Mouse (Mus musculus) liver, embryonic 15.5 days (tissue): ENCODE measurements around the gene Ctsa. TPM values are rescaled to one million over a fixed set of nuclear protein-coding genes. Genes with fewer than 3 reads are reported as not detected.

Experiments used
- ATAC-seq: fragments of 200-750 bp; cut with Nextera tagmentation; 2 replicates; pipeline ENCODE4 v1.8.0; 2017; ENCODE audit warnings: moderate number of reproducible peaks, mild to moderate bottlenecking, moderate library complexity; ENCODE audit not compliant: insufficient read depth
- H3K27ac ChIP-seq: fragments of 300-500 bp; sonication (generic); replicated peaks from 2 replicates; pipeline ENCODE4 v1.5.1; 2015; ENCODE audit warnings: mild to moderate bottlenecking, inconsistent platforms
- H3K27me3 ChIP-seq: fragments of 300-500 bp; sonication (generic); 2 replicates; pipeline ENCODE4 v1.6.1; 2015; ENCODE audit warnings: mild to moderate bottlenecking, inconsistent platforms
- H3K36me3 ChIP-seq: fragments of 300-500 bp; sonication (generic); replicated peaks from 2 replicates; pipeline ENCODE4 v1.6.1; 2015; ENCODE audit warnings: moderate library complexity, mild to moderate bottlenecking, inconsistent platforms
- H3K4me1 ChIP-seq: fragments of 300-500 bp; sonication (generic); replicated peaks from 2 replicates; pipeline ENCODE4 v1.6.1; 2015; ENCODE audit warnings: inconsistent platforms
- H3K4me2 ChIP-seq: fragments of 300-500 bp; sonication (generic); 2 replicates; pipeline ENCODE4 v1.6.1; 2015; ENCODE audit warnings: moderate library complexity, mild to moderate bottlenecking, inconsistent platforms
- H3K4me3 ChIP-seq: fragments of 300-500 bp; sonication (generic); replicated peaks from 2 replicates; pipeline ENCODE4 v1.5.1; 2015; ENCODE audit warnings: mild to moderate bottlenecking, inconsistent platforms
- H3K9ac ChIP-seq: fragments of 300-500 bp; sonication (generic); 2 replicates; pipeline ENCODE4 v1.6.1; 2015; ENCODE audit warnings: moderate library complexity, mild to moderate bottlenecking, inconsistent platforms
- H3K9me3 ChIP-seq: fragments of 300-500 bp; sonication (generic); replicated peaks from 2 replicates; pipeline ENCODE4 v1.6.1; 2016; ENCODE audit warnings: inconsistent platforms
- WGBS: fragments of 180-500 bp; shearing (Covaris S2); methylation state at CpG from one replicate; pipeline ENCODE4 v1.1.7; 2015; ENCODE audit warnings: mixed read lengths; ENCODE audit not compliant: insufficient replicate concordance; 5-methylcytosine and 5-hydroxymethylcytosine counted together
- polyA plus RNA-seq: library from polyadenylated mRNA; unstranded; fragments of >200 nt; fragmentation: Nextera tagmentation; extraction: Ambion mirVana; gene quantifications from 2 replicates; pipeline ENCODE4 v1.2.1, GENCODE M21; 2015

Ctsa gene
- polyA plus RNA-seq, 1 experiment from 2014 or later: 75.4 TPM

- Histone ChIP-seq H3K9me3 (no peaks in the 10 kb centered on the region), H3K27me3 (no peaks in the 10 kb centered on the region), H3K4me2 (no peak overlapping the region; the same call in 1 of the 2 replicates), H3K27ac (0 out of 2 replicates have a peak overlapping the region, but pooled peaks have one; percentile 9), H3K9ac (no peak overlapping the region), H3K4me1 (peaks cover 30% of the 10 kb centered on the region), H3K36me3 (peaks cover 19% of the 10 kb centered on the region), H3K4me3 (no peak overlapping the region)
- no peak for ATAC-seq
- WGBS: 62% methylated on average over 16 of the region's 16 CpGs
Measured at GRCm38 (mm10) chr2:164827146-164827850, 5.4 kb upstream of the Ctsa start.

- H3K4me2 ChIP-seq: no peak within 1 kb of the TSS; the same call in 1 of the 2 replicates
Measured at GRCm38 (mm10) chr2:164828437-164828836, 4.2 kb upstream of the Ctsa start, which contains the start of gene Spata25. Gene Spata25, minus strand, starts transcription at chr2:164828537.

GRCm38 (mm10) chr2:164829090-164829489 lies 3.6 kb upstream of the Ctsa start:
- H3K36me3 ChIP-seq: peaks cover 19% of the 10 kb centered on the region
- H3K27ac ChIP-seq: no peak overlapping the region
- ATAC-seq: no peak
- no peak overlapping the region for H3K9ac ChIP-seq
- no peaks in the 10 kb centered on the region for H3K9me3 ChIP-seq
- H3K4me1 ChIP-seq: peaks cover 35% of the 10 kb centered on the region
- no peak overlapping the region for H3K4me2 ChIP-seq
- WGBS: 78% methylated on average over 1 of the region's 1 CpGs
- H3K27me3 ChIP-seq: no peaks in the 10 kb centered on the region
- no peak overlapping the region for H3K4me3 ChIP-seq

More at GRCm38 (mm10) chr2:164828437-164828836, 4.2 kb upstream of the Ctsa start, which contains the start of gene Spata25:
- no peak within 1 kb of the TSS for H3K9ac ChIP-seq
- peaks cover 34% of the 10 kb centered on the region for H3K4me1 ChIP-seq
- H3K27me3 ChIP-seq: no peaks in the 10 kb centered on the region
- 72% methylated on average over 6 of the region's 6 CpGs for WGBS
- H3K4me3 ChIP-seq: no peak within 1 kb of the TSS
- 0 out of 2 replicates have a peak within 1 kb of the TSS, but pooled peaks have one; percentile 9 for H3K27ac ChIP-seq
- no peaks in the 10 kb centered on the region for H3K9me3 ChIP-seq
- H3K36me3 ChIP-seq: peaks cover 19% of the 10 kb centered on the region
- no peak for ATAC-seq

GRCm38 (mm10) chr2:164831029-164831428 lies 1.6 kb upstream of the Ctsa start:
- H3K4me3 ChIP-seq: no peak overlapping the region
- 72% methylated on average over 10 of the region's 10 CpGs for WGBS
- no peak for ATAC-seq
- H3K27ac ChIP-seq: no peak overlapping the region; the same call in 1 of the 2 replicates
- no peaks in the 10 kb centered on the region for H3K9me3 ChIP-seq
- no peak overlapping the region for H3K9ac ChIP-seq
- peaks cover 9% of the 10 kb centered on the region for H3K36me3 ChIP-seq
- H3K4me1 ChIP-seq: peaks cover 47% of the 10 kb centered on the region
- no peak overlapping the region; the same call in 1 of the 2 replicates for H3K4me2 ChIP-seq
- H3K27me3 ChIP-seq: no peaks in the 10 kb centered on the region

- 58% methylated on average over 16 of the region's 16 CpGs for WGBS
- no peaks in the 10 kb centered on the region for H3K9me3 ChIP-seq
Measured at GRCm38 (mm10) chr2:164832032-164832747, 483 bp upstream of the Ctsa start.

GRCm38 (mm10) chr2:164833314-164833959 lies 764 bp downstream of the Ctsa start, which contains the start of gene Neurl2:
Gene Neurl2, minus strand, starts transcription at chr2:164833456.
- Histone ChIP-seq H3K9me3 (no peaks in the 10 kb centered on the region), H3K4me1 (peaks cover 33% of the 10 kb centered on the region), H3K4me2 (peak within 1 kb of the TSS; percentile 99), H3K36me3 (peaks cover 28% of the 10 kb centered on the region), H3K27me3 (no peaks in the 10 kb centered on the region), H3K9ac (peak within 1 kb of the TSS; percentile 68), H3K4me3 (peak within 1 kb of the TSS; percentile 68), H3K27ac (peak within 1 kb of the TSS; percentile 81)
- peak; percentile 61 for ATAC-seq
- under 1% methylated on average over 31 of the region's 31 CpGs for WGBS

More at GRCm38 (mm10) chr2:164832032-164832747, 483 bp upstream of the Ctsa start:
- Histone ChIP-seq H3K27me3 (no peaks in the 10 kb centered on the region), H3K36me3 (peaks cover 16% of the 10 kb centered on the region), H3K4me3 (peak overlapping the region; percentile 68), H3K27ac (peak overlapping the region; percentile 81; the same call in 1 of the 2 replicates), H3K4me2 (peak overlapping the region; percentile 99), H3K9ac (peak overlapping the region; percentile 68; the same call in 1 of the 2 replicates), H3K4me1 (peaks cover 40% of the 10 kb centered on the region)
- ATAC-seq: no peak

GRCm38 (mm10) chr2:164834531-164834930 lies 1.9 kb downstream of the Ctsa start:
- H3K4me1 ChIP-seq: peaks cover 33% of the 10 kb centered on the region
- no peaks in the 10 kb centered on the region for H3K27me3 ChIP-seq
- H3K36me3 ChIP-seq: peaks cover 39% of the 10 kb centered on the region
- peak overlapping the region; percentile 99 for H3K4me2 ChIP-seq
- no peak overlapping the region; the same call in 1 of the 2 replicates for H3K9ac ChIP-seq
- 41% methylated on average over 8 of the region's 8 CpGs for WGBS
- ATAC-seq: no peak
- no peaks in the 10 kb centered on the region for H3K9me3 ChIP-seq
- peak overlapping the region; percentile 81; the same call in 1 of the 2 replicates for H3K27ac ChIP-seq
- H3K4me3 ChIP-seq: peak overlapping the region; percentile 68

- ATAC-seq: no peak
- H3K9me3 ChIP-seq: no peaks in the 10 kb centered on the region
- no peak overlapping the region; the same call in 1 of the 2 replicates for H3K4me3 ChIP-seq
- H3K36me3 ChIP-seq: peaks cover 39% of the 10 kb centered on the region
- 95% methylated on average over 4 of the region's 4 CpGs for WGBS
- no peak overlapping the region for H3K27ac ChIP-seq
- H3K4me2 ChIP-seq: peak overlapping the region; percentile 99
- no peaks in the 10 kb centered on the region for H3K27me3 ChIP-seq
- H3K9ac ChIP-seq: no peak overlapping the region
- peaks cover 33% of the 10 kb centered on the region for H3K4me1 ChIP-seq
Measured at GRCm38 (mm10) chr2:164835164-164835563, 2.5 kb downstream of the Ctsa start.

GRCm38 (mm10) chr2:164845782-164846181 lies 13.1 kb downstream of the Ctsa start:
- H3K4me1 ChIP-seq: no peaks in the 10 kb centered on the region
- H3K9ac ChIP-seq: no peak overlapping the region
- WGBS: 39% methylated on average over 3 of the region's 3 CpGs
- no peaks in the 10 kb centered on the region for H3K27me3 ChIP-seq
- no peaks in the 10 kb centered on the region for H3K9me3 ChIP-seq
- no peak overlapping the region for H3K4me2 ChIP-seq
- H3K4me3 ChIP-seq: no peak overlapping the region
- no peaks in the 10 kb centered on the region for H3K36me3 ChIP-seq
- ATAC-seq: no peak
- no peak overlapping the region for H3K27ac ChIP-seq

- H3K9me3 ChIP-seq: no peaks in the 10 kb centered on the region
- H3K4me2 ChIP-seq: no peak overlapping the region
- no peak overlapping the region for H3K4me3 ChIP-seq
- H3K27me3 ChIP-seq: peaks cover 19% of the 10 kb centered on the region
- no peaks in the 10 kb centered on the region for H3K36me3 ChIP-seq
- 65% methylated on average over 8 of the region's 8 CpGs for WGBS
- no peak for ATAC-seq
- no peak overlapping the region for H3K27ac ChIP-seq
- no peaks in the 10 kb centered on the region for H3K4me1 ChIP-seq
- no peak overlapping the region for H3K9ac ChIP-seq
Measured at GRCm38 (mm10) chr2:164850061-164850460, 17.4 kb downstream of the Ctsa start.
